Mouse (Mus musculus) T-helper 2 cell (primary cell): Measurements from ENCODE around the gene Tmcc1.
"Not testable (repeated sequence)": the region's sequence is repeated elsewhere in the genome, so short reads cannot be mapped to it uniquely, and the experiment has no call there.

Source experiments
- in situ Hi-C: fragments of 300-600 bp; cut with MboI, MseI; formaldehyde crosslinking; loops from one replicate; pipeline ENCODE4 v1.15.1; 2025; ENCODE audit warnings: high pct_unique_total_duplicates

Tmcc1 gene

GRCm38 (mm10) chr6:116193394-116194393 is at the start of gene Tmcc1:
Gene Tmcc1, minus strand, starts transcription at chr6:116193486.
- in situ Hi-C loops = loop anchor here (10.0 to 25.0 kb wide), 2 partner anchors 141 to 1669 kb away; partner anchors contain the start of genes March8 and Zfp239

- in situ Hi-C loops = no loop called here
These were observed 47.1 kb upstream of the Tmcc1 start for GRCm38 (mm10) chr6:116240371-116240770.

GRCm38 (mm10) chr6:116238083-116238482 is 44.8 kb upstream of the Tmcc1 start:
- in situ Hi-C loops = no loop called here

- in situ Hi-C loops = no loop called here
These were observed 42.0 kb upstream of the Tmcc1 start for GRCm38 (mm10) chr6:116235336-116235735.

GRCm38 (mm10) chr6:116234821-116235220 is 41.5 kb upstream of the Tmcc1 start:
- in situ Hi-C loops = not testable (repeated sequence)

GRCm38 (mm10) chr6:116228785-116229525 is 35.7 kb upstream of the Tmcc1 start:
- in situ Hi-C loops = no loop called here

GRCm38 (mm10) chr6:116227767-116228166 is 34.5 kb upstream of the Tmcc1 start:
- in situ Hi-C loops = no loop called here

- in situ Hi-C loops = no loop called here
These were observed 14.6 kb upstream of the Tmcc1 start, which contains the start of gene Washc2 for GRCm38 (mm10) chr6:116207729-116208534. Gene Washc2, plus strand, starts transcription at chr6:116208038.

- in situ Hi-C loops = loop anchor here (10.0 to 25.0 kb wide), 2 partner anchors 135 to 1663 kb away; partner anchors contain the start of genes March8 and Zfp239
These were observed 6.4 kb upstream of the Tmcc1 start for GRCm38 (mm10) chr6:116199682-116200081.

- in situ Hi-C loops = loop anchor here (10.0 to 25.0 kb wide), 2 partner anchors 137 to 1664 kb away; partner anchors contain the start of genes March8 and Zfp239
These were observed 4.9 kb upstream of the Tmcc1 start for GRCm38 (mm10) chr6:116198173-116198572.

GRCm38 (mm10) chr6:116195811-116196210 is 2.5 kb upstream of the Tmcc1 start:
- in situ Hi-C loops = loop anchor here (10.0 to 25.0 kb wide), 2 partner anchors 139 to 1666 kb away; partner anchors contain the start of genes March8 and Zfp239

- in situ Hi-C loops = loop anchor here (10.0 to 25.0 kb wide), 2 partner anchors 142 to 1669 kb away; partner anchors contain the start of genes March8 and Zfp239
These were observed 426 bp downstream of the Tmcc1 start for GRCm38 (mm10) chr6:116192809-116193311.

- in situ Hi-C loops = loop anchor here (25.0 kb wide), 1 partner anchor 1673 kb away; the partner anchor contains the start of gene Zfp239
These were observed 3.9 kb downstream of the Tmcc1 start for GRCm38 (mm10) chr6:116189417-116189816.

GRCm38 (mm10) chr6:116186485-116186884 is 6.8 kb downstream of the Tmcc1 start:
- in situ Hi-C loops = loop anchor here (25.0 kb wide), 1 partner anchor 1676 kb away; the partner anchor contains the start of gene Zfp239

GRCm38 (mm10) chr6:116183509-116183908 is 9.8 kb downstream of the Tmcc1 start:
- in situ Hi-C loops = loop anchor here (25.0 kb wide), 1 partner anchor 1679 kb away; the partner anchor contains the start of gene Zfp239

GRCm38 (mm10) chr6:116180731-116181130 is 12.6 kb downstream of the Tmcc1 start:
- in situ Hi-C loops = loop anchor here (25.0 kb wide), 1 partner anchor 1682 kb away; the partner anchor contains the start of gene Zfp239

GRCm38 (mm10) chr6:116178376-116178775 is 14.9 kb downstream of the Tmcc1 start:
- in situ Hi-C loops = loop anchor here (25.0 kb wide), 1 partner anchor 1684 kb away; the partner anchor contains the start of gene Zfp239

- in situ Hi-C loops = loop anchor here (25.0 kb wide), 1 partner anchor 1936 kb away; no protein-coding TSS in a partner anchor
These were observed 19.7 kb downstream of the Tmcc1 start for GRCm38 (mm10) chr6:116173511-116174099.

GRCm38 (mm10) chr6:116166383-116166782 is 26.9 kb downstream of the Tmcc1 start:
- in situ Hi-C loops = loop anchor here (25.0 kb wide), 1 partner anchor 1929 kb away; no protein-coding TSS in a partner anchor
